17 mouse cellular contexts compared by ENCODE assay signal in genomic region chr7:109849750-109850434, GRCm38 (mm10). TPM values are rescaled to one million over a fixed set of nuclear protein-coding genes. Genes with fewer than 3 reads are reported as not detected.
DNase-seq lines count a peak whose midpoint lies in the region; ATAC-seq lines count a peak whose summit lies in the region.
"Had no signal": no experiment of that assay in that cellular context is flagged by ENCODE, and none has a peak within 500 bp of the region (broad histone marks: within the 10 kb centered on the region; RNA-seq: fewer than 3 reads in every experiment).

No protein-coding gene starts in this region.

- DNase-seq in heart, postnatal 25 days (ENCODE audit: low spot score), result no peak
- DNase-seq in Muller cell, postnatal 12 days (ENCODE audit: inconsistent ontology term), result peak; percentile 62
- peak; percentile 49 for DNase-seq in embryo, embryonic 11 days
- no peak for DNase-seq in spleen, adult 18-20 months
- no peak for DNase-seq in lung, postnatal 36 days
- no peak for DNase-seq in lung, postnatal 4 days
- DNase-seq: adrenal gland, postnatal 14 days; cerebellum, postnatal 25 days; lung, embryonic 14.5 days had no signal

- no peak overlapping the region for H3K4me3 ChIP-seq in heart, embryonic 15.5 days
- no peak overlapping the region for H3K4me3 ChIP-seq in forebrain, embryonic 16.5 days (replicated peaks; ENCODE audit: low read length)
- H3K4me3 ChIP-seq: kidney, embryonic 15.5 days; layer of hippocampus, adult 2 months; limb, embryonic 15.5 days had no signal

- no peaks in the 10 kb centered on the region for H3K27me3 ChIP-seq in heart, embryonic 15.5 days
- H3K27me3 ChIP-seq in forebrain, embryonic 16.5 days (replicated peaks; ENCODE audit: control insufficient read depth, insufficient read depth, low read length), result no peaks in the 10 kb centered on the region
- H3K27me3 ChIP-seq: kidney, embryonic 15.5 days had no signal

- H3K9me3 ChIP-seq in heart, embryonic 15.5 days (replicated peaks), result no peaks in the 10 kb centered on the region
- no peaks in the 10 kb centered on the region for H3K9me3 ChIP-seq in forebrain, embryonic 16.5 days (ENCODE audit: control insufficient read depth, low read length)
- H3K9me3 ChIP-seq: kidney, embryonic 15.5 days; limb, embryonic 15.5 days had no signal

- intact Hi-C loops in heart, postnatal 25 days (cut with DNase I), result no loop called here

- H3K36me3 ChIP-seq in heart, embryonic 15.5 days, result no peaks in the 10 kb centered on the region
- H3K36me3 ChIP-seq in forebrain, embryonic 16.5 days (ENCODE audit: control insufficient read depth, insufficient read depth), result no peaks in the 10 kb centered on the region
- H3K36me3 ChIP-seq: kidney, embryonic 15.5 days; limb, embryonic 15.5 days had no signal

- H3K4me1 ChIP-seq in heart, embryonic 15.5 days (replicated peaks), result peaks cover 39% of the 10 kb centered on the region
- H3K4me1 ChIP-seq in forebrain, embryonic 16.5 days (replicated peaks; ENCODE audit: control insufficient read depth, insufficient read depth, low read length), result peaks cover 23% of the 10 kb centered on the region
- H3K4me1 ChIP-seq: kidney, embryonic 15.5 days had no signal

- no peak overlapping the region for H3K4me2 ChIP-seq in heart, embryonic 15.5 days
- H3K4me2 ChIP-seq in forebrain, embryonic 16.5 days (ENCODE audit: low read length), result no peak overlapping the region
- H3K4me2 ChIP-seq: kidney, embryonic 15.5 days; limb, embryonic 15.5 days; lung, embryonic 14.5 days had no signal

- ATAC-seq in heart, embryonic 15.5 days (replicated peaks; ENCODE audit: insufficient number of reproducible peaks, insufficient read depth, low FRiP score, low read depth), result no peak
- peak; percentile 57 for ATAC-seq in forebrain, embryonic 16.5 days

- 65% methylated on average over 8 of the region's 8 CpGs for WGBS in heart, embryonic 15.5 days
- WGBS in forebrain, embryonic 16.5 days, result 26% methylated on average over 8 of the region's 8 CpGs

- H3K27ac ChIP-seq in heart, embryonic 15.5 days, result peak overlapping the region; percentile 73
- no peak overlapping the region for H3K27ac ChIP-seq in forebrain, embryonic 16.5 days (ENCODE audit: low read length)
- H3K27ac ChIP-seq: kidney, embryonic 15.5 days; layer of hippocampus, adult 2 months; limb, embryonic 15.5 days had no signal

- peak overlapping the region; percentile 33; the same call in 1 of the 2 replicates for H3K9ac ChIP-seq in heart, embryonic 15.5 days
- no peak overlapping the region for H3K9ac ChIP-seq in forebrain, embryonic 16.5 days (replicated peaks; ENCODE audit: low read depth, low read length)
- H3K9ac ChIP-seq: kidney, embryonic 15.5 days; limb, embryonic 15.5 days; lung, embryonic 14.5 days had no signal

RNA-seq across cellular contexts. Expression of gene Scube2, which starts 15.6 kb away (rescaled TPM):
- 8.5 and 9.8 TPM in 2 replicates for polyA plus RNA-seq in heart, embryonic 15.5 days (2015; fragmentation: Nextera tagmentation; extraction: Ambion mirVana)
- 10 to 100 TPM; 22.6 to 24.0 TPM for total RNA-seq in heart, postnatal 25 days (2021)
- polyA plus RNA-seq in forebrain, embryonic 16.5 days (2015; fragmentation: Nextera tagmentation; extraction: Ambion mirVana), result 0.46 and 0.70 TPM in 2 replicates
- total RNA-seq: granulocyte monocyte progenitor cell, adult 5-6 weeks; megakaryocyte, adult 5-6 weeks had no signal
- polyA plus RNA-seq: thymus, postnatal 0 days had no signal

Comparison
In these comparisons a context has a peak if more than half of its experiments do, and no peak if none do; other contexts are left out.
1. DNase-seq: peak in Muller cell, postnatal 12 days (single experiment) and embryo, embryonic 11 days (single experiment); none in heart, postnatal 25 days (single experiment), spleen, adult 18-20 months (0 of 2), lung, postnatal 36 days (single experiment) and lung, postnatal 4 days (0 of 2).